Mouse (Mus musculus) megakaryocyte, embryonic 14.5 days (primary cell): ENCODE results near the gene Tsc22d3.

Experiments used
- FLI1 ChIP-seq: IDR thresholded peaks from 2 replicates; pipeline ENCODE4 v1.6.1; 2012; ENCODE audit warnings: low read length, inconsistent platforms, mixed read lengths
- GATA1 ChIP-seq: IDR thresholded peaks from 3 replicates; pipeline ENCODE4 v1.6.1; 2012; ENCODE audit warnings: mixed read lengths, low read length, inconsistent platforms, borderline replicate concordance

DNA sequence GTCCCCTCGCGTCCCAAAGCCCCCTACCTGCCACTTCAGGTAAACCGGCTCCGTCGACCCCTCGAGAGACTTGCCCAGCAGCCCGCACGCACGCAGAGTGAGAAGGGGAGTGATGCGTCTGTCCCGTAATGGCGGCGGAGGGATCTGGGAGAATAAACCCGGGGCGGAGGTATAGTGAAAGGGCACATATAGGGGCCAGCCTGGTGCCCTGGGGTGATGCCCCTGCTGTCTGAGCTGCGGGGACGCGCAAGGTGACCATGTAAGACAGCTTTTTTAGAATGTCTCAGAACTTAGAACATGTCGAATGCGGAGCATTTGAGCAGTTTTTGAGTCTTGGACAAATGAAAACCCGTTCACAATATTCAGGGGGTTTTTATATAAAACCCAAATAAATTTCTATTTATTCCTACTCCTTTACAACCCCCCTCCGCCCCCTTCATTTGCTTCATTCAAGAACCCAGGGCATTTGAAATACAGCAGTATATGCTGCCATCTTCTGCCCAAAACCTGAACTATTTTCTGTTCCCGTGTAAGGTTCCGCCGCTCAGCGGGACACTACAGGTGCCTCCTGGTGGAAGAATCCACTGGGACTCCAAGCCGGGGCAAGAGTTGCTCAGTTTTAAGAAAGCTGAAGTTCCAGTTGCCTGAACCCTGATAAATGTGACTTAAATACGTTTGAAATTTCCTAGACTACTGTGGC lies at the start of gene Tsc22d3:
- no peak for TF ChIP-seq GATA1
- TF ChIP-seq FLI1: no peak
